Mouse (Mus musculus): Measurements from ENCODE around the gene Fgfr3.

The Fgfr3 gene

GRCm38 (mm10) chr5:33733837-33734236 lies 12.4 kb downstream of the Fgfr3 start:
- no peaks in the 10 kb centered on the region for H3K27me3 ChIP-seq (ENCODE audit: control insufficient read depth, insufficient read depth, low read length, poor library complexity, severe bottlenecking)
- no peak for DNase-seq (ENCODE audit: low read depth, low spot score)
- no peaks in the 10 kb centered on the region for H3K36me3 ChIP-seq (ENCODE audit: control insufficient read depth, insufficient read depth, low read length, poor library complexity, severe bottlenecking)

- 0 out of 2 replicates have a peak, but pooled peaks cover 4% of the 10 kb centered on the region for H3K36me3 ChIP-seq (ENCODE audit: control insufficient read depth, insufficient read depth, low read length, poor library complexity, severe bottlenecking)
- DNase-seq (ENCODE audit: low read depth, low spot score), result no peak
Observed at GRCm38 (mm10) chr5:33735412-33736092, 14.1 kb downstream of the Fgfr3 start.

GRCm38 (mm10) chr5:33736230-33736629 lies 14.8 kb downstream of the Fgfr3 start:
- Histone ChIP-seq H3K36me3 (ENCODE audit: control insufficient read depth, insufficient read depth, low read length, poor library complexity, severe bottlenecking) (0 out of 2 replicates have a peak, but pooled peaks cover 4% of the 10 kb centered on the region), H3K27me3 (ENCODE audit: control insufficient read depth, insufficient read depth, low read length, poor library complexity, severe bottlenecking) (no peaks in the 10 kb centered on the region)
- DNase-seq (ENCODE audit: low read depth, low spot score), result no peak

More at GRCm38 (mm10) chr5:33735412-33736092, 14.1 kb downstream of the Fgfr3 start:
- H3K27me3 ChIP-seq (ENCODE audit: control insufficient read depth, insufficient read depth, low read length, poor library complexity, severe bottlenecking), result no peaks in the 10 kb centered on the region

- DNase-seq (ENCODE audit: low read depth, low spot score), result peak; percentile 61
- H3K36me3 ChIP-seq (ENCODE audit: control insufficient read depth, insufficient read depth, low read length, poor library complexity, severe bottlenecking), result peaks cover 4% of the 10 kb centered on the region
- H3K27me3 ChIP-seq (ENCODE audit: control insufficient read depth, insufficient read depth, low read length, poor library complexity, severe bottlenecking), result no peaks in the 10 kb centered on the region
Observed at GRCm38 (mm10) chr5:33737903-33738321, 16.4 kb downstream of the Fgfr3 start.

- no peaks in the 10 kb centered on the region for H3K27me3 ChIP-seq (ENCODE audit: control insufficient read depth, insufficient read depth, low read length, poor library complexity, severe bottlenecking)
- H3K36me3 ChIP-seq (ENCODE audit: control insufficient read depth, insufficient read depth, low read length, poor library complexity, severe bottlenecking), result peaks cover 5% of the 10 kb centered on the region
- DNase-seq (ENCODE audit: low read depth, low spot score), result no peak
Observed at GRCm38 (mm10) chr5:33738341-33738740, 16.9 kb downstream of the Fgfr3 start.

- peaks cover 7% of the 10 kb centered on the region for H3K36me3 ChIP-seq (ENCODE audit: control insufficient read depth, insufficient read depth, low read length, poor library complexity, severe bottlenecking)
Observed at GRCm38 (mm10) chr5:33740548-33740947, 19.1 kb downstream of the Fgfr3 start.

GRCm38 (mm10) chr5:33743481-33743880 lies 22.0 kb downstream of the Fgfr3 start:
- DNase-seq (ENCODE audit: low read depth, low spot score), result no peak
- H3K27me3 ChIP-seq (ENCODE audit: control insufficient read depth, insufficient read depth, low read length, poor library complexity, severe bottlenecking), result no peaks in the 10 kb centered on the region
- peaks cover 19% of the 10 kb centered on the region for H3K36me3 ChIP-seq (ENCODE audit: control insufficient read depth, insufficient read depth, low read length, poor library complexity, severe bottlenecking)

More at GRCm38 (mm10) chr5:33740548-33740947, 19.1 kb downstream of the Fgfr3 start:
- no peaks in the 10 kb centered on the region for H3K27me3 ChIP-seq (ENCODE audit: control insufficient read depth, insufficient read depth, low read length, poor library complexity, severe bottlenecking)
- no peak for DNase-seq (ENCODE audit: low read depth, low spot score)

- DNase-seq (ENCODE audit: low read depth, low spot score), result no peak
- Histone ChIP-seq H3K27me3 (ENCODE audit: control insufficient read depth, insufficient read depth, low read length, poor library complexity, severe bottlenecking) (no peaks in the 10 kb centered on the region), H3K36me3 (ENCODE audit: control insufficient read depth, insufficient read depth, low read length, poor library complexity, severe bottlenecking) (peaks cover 4% of the 10 kb centered on the region)
Observed at GRCm38 (mm10) chr5:33777195-33777594, 55.7 kb downstream of the Fgfr3 start.

- Histone ChIP-seq H3K36me3 (ENCODE audit: control insufficient read depth, insufficient read depth, low read length, poor library complexity, severe bottlenecking) (no peaks in the 10 kb centered on the region; the same call in 1 of the 2 replicates), H3K27me3 (ENCODE audit: control insufficient read depth, insufficient read depth, low read length, poor library complexity, severe bottlenecking) (no peaks in the 10 kb centered on the region)
- no peak for DNase-seq (ENCODE audit: low read depth, low spot score)
Observed at GRCm38 (mm10) chr5:33781964-33782344, 60.5 kb downstream of the Fgfr3 start.

GRCm38 (mm10) chr5:33782345-33782998 lies 61.0 kb downstream of the Fgfr3 start, which contains the start of gene Letm1:
TSS of gene Letm1 (minus strand) at chr5:33782817.
- DNase-seq (ENCODE audit: low read depth, low spot score), result peak; percentile 94
- Histone ChIP-seq H3K36me3 (ENCODE audit: control insufficient read depth, insufficient read depth, low read length, poor library complexity, severe bottlenecking) (no peaks in the 10 kb centered on the region; the same call in 1 of the 2 replicates), H3K27me3 (ENCODE audit: control insufficient read depth, insufficient read depth, low read length, poor library complexity, severe bottlenecking) (no peaks in the 10 kb centered on the region)

- no peak for DNase-seq (ENCODE audit: low read depth, low spot score)
- Histone ChIP-seq H3K27me3 (ENCODE audit: control insufficient read depth, insufficient read depth, low read length, poor library complexity, severe bottlenecking) (no peaks in the 10 kb centered on the region), H3K36me3 (ENCODE audit: control insufficient read depth, insufficient read depth, low read length, poor library complexity, severe bottlenecking) (no peaks in the 10 kb centered on the region)
Observed at GRCm38 (mm10) chr5:33782999-33783390, 61.5 kb downstream of the Fgfr3 start.

Data from splenic B cell, adult 2 months (primary cell).